Mouse (Mus musculus): ENCODE measurements around the gene Acvr1c. TPM values are rescaled to one million over a fixed set of nuclear protein-coding genes. Genes with fewer than 3 reads are reported as not detected.

The Acvr1c gene
- total RNA-seq, 1 experiment from 2014 or later = 34.1 TPM

- DNase-seq = no peak
These were observed 68.4 kb downstream of the Acvr1c start for GRCm38 (mm10) chr2:58289331-58289730.

GRCm38 (mm10) chr2:58282259-58282910 lies 75.3 kb downstream of the Acvr1c start:
- peak; percentile 86 for DNase-seq

GRCm38 (mm10) chr2:58281046-58281445 lies 76.6 kb downstream of the Acvr1c start:
- DNase-seq = no peak

GRCm38 (mm10) chr2:58279163-58279562 lies 78.5 kb downstream of the Acvr1c start:
- no peak for DNase-seq

GRCm38 (mm10) chr2:58276454-58276853 lies 81.2 kb downstream of the Acvr1c start:
- DNase-seq = no peak

GRCm38 (mm10) chr2:58240639-58241038 lies 117.1 kb downstream of the Acvr1c start:
- DNase-seq = no peak

GRCm38 (mm10) chr2:58237487-58237886 lies 120.2 kb downstream of the Acvr1c start:
- no peak for DNase-seq

Other genes with a start within 250 kb of the Acvr1c start
- 10.5 and 27.2 TPM in 2 replicates for gene Cytip, start 162.4 kb downstream of the Acvr1c start, total RNA-seq (2021)
- gene Gm17409, start 112.2 kb upstream of the Acvr1c start, total RNA-seq (2021) = not detected in 2 replicates
- gene Acvr1, start 209.3 kb upstream of the Acvr1c start, total RNA-seq (2021) = 45.0 and 50.3 TPM in 2 replicates
- gene Upp2, start 209.4 kb upstream of the Acvr1c start, total RNA-seq (2021) = 9.5 and 52.8 TPM in 2 replicates